Mouse (Mus musculus): ENCODE measurements around the gene Qrsl1. TPM values are rescaled to one million over a fixed set of nuclear protein-coding genes. Genes with fewer than 3 reads are reported as not detected.
"Not testable (repeated sequence)": the region's sequence is repeated elsewhere in the genome, so short reads cannot be mapped to it uniquely, and the experiment has no call there.

The Qrsl1 gene
- polyA plus RNA-seq (2012; ENCODE audit: insufficient read depth, insufficient read length, missing spikeins), result 12.4 and 25.7 TPM in 2 replicates

- H3K4me3 ChIP-seq (ENCODE audit: insufficient read depth, low read depth, low read length), result peak within 1 kb of the TSS; percentile 73
- peak within 1 kb of the TSS; percentile 93 for H3K27ac ChIP-seq (replicated peaks; ENCODE audit: low read depth, low read length)
Measured at GRCm38 (mm10) chr10:43901578-43902194, at the start of gene Qrsl1, which contains the start of gene Rtn4ip1. TSS of gene Qrsl1 (minus strand) at chr10:43901745. TSS of gene Rtn4ip1 (plus strand) at chr10:43901807.

GRCm38 (mm10) chr10:43945435-43945834 is 43.9 kb upstream of the Qrsl1 start:
- no peak overlapping the region for H3K4me3 ChIP-seq (ENCODE audit: insufficient read depth, low read depth, low read length)
- H3K4me1 ChIP-seq (ENCODE audit: control insufficient read depth, insufficient read depth, insufficient read length, low read length), result peaks cover 10% of the 10 kb centered on the region; the same call in 1 of the 2 replicates
- H3K27ac ChIP-seq (replicated peaks; ENCODE audit: low read depth, low read length), result no peak overlapping the region

More at GRCm38 (mm10) chr10:43901578-43902194, at the start of gene Qrsl1, which contains the start of gene Rtn4ip1:
- H3K4me1 ChIP-seq (ENCODE audit: control insufficient read depth, insufficient read depth, insufficient read length, low read length), result no peaks in the 10 kb centered on the region

- Histone ChIP-seq H3K27ac (replicated peaks; ENCODE audit: low read depth, low read length) (no peak overlapping the region), H3K4me1 (ENCODE audit: control insufficient read depth, insufficient read depth, insufficient read length, low read length) (peaks cover 10% of the 10 kb centered on the region; the same call in 1 of the 2 replicates), H3K4me3 (ENCODE audit: insufficient read depth, low read depth, low read length) (no peak overlapping the region)
Measured at GRCm38 (mm10) chr10:43943736-43944135, 42.2 kb upstream of the Qrsl1 start.

- H3K27ac ChIP-seq (replicated peaks; ENCODE audit: low read depth, low read length), result no peak overlapping the region
- peaks cover 10% of the 10 kb centered on the region; the same call in 1 of the 2 replicates for H3K4me1 ChIP-seq (ENCODE audit: control insufficient read depth, insufficient read depth, insufficient read length, low read length)
- H3K4me3 ChIP-seq (ENCODE audit: insufficient read depth, low read depth, low read length), result no peak overlapping the region
Measured at GRCm38 (mm10) chr10:43939136-43939662, 37.7 kb upstream of the Qrsl1 start.

GRCm38 (mm10) chr10:43928596-43928995 is 27.1 kb upstream of the Qrsl1 start:
- Histone ChIP-seq H3K27ac (replicated peaks; ENCODE audit: low read depth, low read length) (no peak overlapping the region), H3K4me3 (ENCODE audit: insufficient read depth, low read depth, low read length) (no peak overlapping the region), H3K4me1 (ENCODE audit: control insufficient read depth, insufficient read depth, insufficient read length, low read length) (no peaks in the 10 kb centered on the region)

- H3K27ac ChIP-seq (replicated peaks; ENCODE audit: low read depth, low read length), result no peak overlapping the region
- no peak overlapping the region for H3K4me3 ChIP-seq (ENCODE audit: insufficient read depth, low read depth, low read length)
- H3K4me1 ChIP-seq (ENCODE audit: control insufficient read depth, insufficient read depth, insufficient read length, low read length), result no peaks in the 10 kb centered on the region
Measured at GRCm38 (mm10) chr10:43927736-43928135, 26.2 kb upstream of the Qrsl1 start.

- H3K4me1 ChIP-seq (ENCODE audit: control insufficient read depth, insufficient read depth, insufficient read length, low read length); H3K27ac ChIP-seq (replicated peaks; ENCODE audit: low read depth, low read length); H3K4me3 ChIP-seq (ENCODE audit: insufficient read depth, low read depth, low read length): not testable (repeated sequence)
Measured at GRCm38 (mm10) chr10:43925776-43926175, 24.2 kb upstream of the Qrsl1 start.

GRCm38 (mm10) chr10:43923096-43923495 is 21.6 kb upstream of the Qrsl1 start:
- no peak overlapping the region for H3K4me3 ChIP-seq (ENCODE audit: insufficient read depth, low read depth, low read length)
- H3K27ac ChIP-seq (replicated peaks; ENCODE audit: low read depth, low read length), result no peak overlapping the region
- no peaks in the 10 kb centered on the region for H3K4me1 ChIP-seq (ENCODE audit: control insufficient read depth, insufficient read depth, insufficient read length, low read length)

- no peak overlapping the region for H3K27ac ChIP-seq (replicated peaks; ENCODE audit: low read depth, low read length)
- H3K4me1 ChIP-seq (ENCODE audit: control insufficient read depth, insufficient read depth, insufficient read length, low read length), result no peaks in the 10 kb centered on the region
- no peak overlapping the region for H3K4me3 ChIP-seq (ENCODE audit: insufficient read depth, low read depth, low read length)
Measured at GRCm38 (mm10) chr10:43918696-43919608, 17.4 kb upstream of the Qrsl1 start.

- Histone ChIP-seq H3K4me1 (ENCODE audit: control insufficient read depth, insufficient read depth, insufficient read length, low read length) (no peaks in the 10 kb centered on the region), H3K27ac (replicated peaks; ENCODE audit: low read depth, low read length) (no peak overlapping the region), H3K4me3 (ENCODE audit: insufficient read depth, low read depth, low read length) (no peak overlapping the region)
Measured at GRCm38 (mm10) chr10:43916737-43917136, 15.2 kb upstream of the Qrsl1 start.

- Histone ChIP-seq H3K4me1 (ENCODE audit: control insufficient read depth, insufficient read depth, insufficient read length, low read length) (no peaks in the 10 kb centered on the region), H3K27ac (replicated peaks; ENCODE audit: low read depth, low read length) (no peak overlapping the region), H3K4me3 (ENCODE audit: insufficient read depth, low read depth, low read length) (no peak overlapping the region)
Measured at GRCm38 (mm10) chr10:43916181-43916580, 14.6 kb upstream of the Qrsl1 start.

- Histone ChIP-seq H3K4me1 (ENCODE audit: control insufficient read depth, insufficient read depth, insufficient read length, low read length) (no peaks in the 10 kb centered on the region), H3K27ac (replicated peaks; ENCODE audit: low read depth, low read length) (no peak overlapping the region), H3K4me3 (ENCODE audit: insufficient read depth, low read depth, low read length) (no peak overlapping the region)
Measured at GRCm38 (mm10) chr10:43912236-43912635, 10.7 kb upstream of the Qrsl1 start.

GRCm38 (mm10) chr10:43910873-43911142 is 9.3 kb upstream of the Qrsl1 start:
- no peaks in the 10 kb centered on the region for H3K4me1 ChIP-seq (ENCODE audit: control insufficient read depth, insufficient read depth, insufficient read length, low read length)
- H3K27ac ChIP-seq (replicated peaks; ENCODE audit: low read depth, low read length), result no peak overlapping the region
- no peak overlapping the region for H3K4me3 ChIP-seq (ENCODE audit: insufficient read depth, low read depth, low read length)

- Histone ChIP-seq H3K4me3 (ENCODE audit: insufficient read depth, low read depth, low read length) (no peak overlapping the region), H3K4me1 (ENCODE audit: control insufficient read depth, insufficient read depth, insufficient read length, low read length) (no peaks in the 10 kb centered on the region), H3K27ac (replicated peaks; ENCODE audit: low read depth, low read length) (no peak overlapping the region)
Measured at GRCm38 (mm10) chr10:43910032-43910872, 8.7 kb upstream of the Qrsl1 start.

- Histone ChIP-seq H3K4me1 (ENCODE audit: control insufficient read depth, insufficient read depth, insufficient read length, low read length) (no peaks in the 10 kb centered on the region), H3K27ac (replicated peaks; ENCODE audit: low read depth, low read length) (no peak overlapping the region), H3K4me3 (ENCODE audit: insufficient read depth, low read depth, low read length) (no peak overlapping the region)
Measured at GRCm38 (mm10) chr10:43904569-43904968, 3.0 kb upstream of the Qrsl1 start.
